Comparison of ENCODE assay signal across 10 mouse cellular contexts in genomic region chr14:117951686-117952085, GRCm38 (mm10).
DNase-seq lines count a peak whose midpoint lies in the region; ATAC-seq lines count a peak whose summit lies in the region.
"Had no signal": no experiment of that assay in that cellular context is flagged by ENCODE, and none has a peak within 500 bp of the region (broad histone marks: within the 10 kb centered on the region; RNA-seq: fewer than 3 reads in every experiment).

No protein-coding gene starts in this region.

- no peaks in the 10 kb centered on the region; the same call in 1 of the 2 replicates for H3K9me3 ChIP-seq in heart, embryonic 15.5 days (replicated peaks)
- 0 out of 2 replicates have a peak, but pooled peaks cover 6% of the 10 kb centered on the region for H3K9me3 ChIP-seq in heart, embryonic 10.5 days
- no peaks in the 10 kb centered on the region for H3K9me3 ChIP-seq in midbrain, embryonic 14.5 days (ENCODE audit: control insufficient read depth, low read length)
- H3K9me3 ChIP-seq in midbrain, embryonic 16.5 days (replicated peaks; ENCODE audit: control insufficient read depth, low read length, poor library complexity, severe bottlenecking) = no peaks in the 10 kb centered on the region
- no peaks in the 10 kb centered on the region for H3K9me3 ChIP-seq in forebrain, embryonic 16.5 days (ENCODE audit: control insufficient read depth, low read length)

- peak; percentile 34; the same call in 1 of the 2 replicates for ATAC-seq in heart, embryonic 15.5 days (replicated peaks; ENCODE audit: insufficient number of reproducible peaks, insufficient read depth, low FRiP score, low read depth)
- ATAC-seq in midbrain, embryonic 14.5 days (ENCODE audit: low FRiP score, low TSS enrichment) = no peak
- no peak for ATAC-seq in midbrain, embryonic 16.5 days
- peak; percentile 55; the same call in 1 of the 2 replicates for ATAC-seq in forebrain, embryonic 16.5 days
- ATAC-seq: Patski had no signal

- H3K36me3 ChIP-seq in heart, embryonic 15.5 days = no peaks in the 10 kb centered on the region
- no peaks in the 10 kb centered on the region for H3K36me3 ChIP-seq in heart, embryonic 10.5 days
- no peaks in the 10 kb centered on the region for H3K36me3 ChIP-seq in midbrain, embryonic 14.5 days (ENCODE audit: control insufficient read depth, insufficient read depth, low read length)
- no peaks in the 10 kb centered on the region for H3K36me3 ChIP-seq in midbrain, embryonic 16.5 days (ENCODE audit: control insufficient read depth, insufficient read depth, low read length)
- H3K36me3 ChIP-seq in forebrain, embryonic 16.5 days (ENCODE audit: control insufficient read depth, insufficient read depth) = no peaks in the 10 kb centered on the region

- H3K4me3 ChIP-seq in heart, embryonic 15.5 days = no peak overlapping the region
- H3K4me3 ChIP-seq in heart, embryonic 10.5 days = no peak overlapping the region
- no peak overlapping the region for H3K4me3 ChIP-seq in midbrain, embryonic 14.5 days (replicated peaks; ENCODE audit: low read depth, low read length)
- no peak overlapping the region for H3K4me3 ChIP-seq in midbrain, embryonic 16.5 days (ENCODE audit: low read depth, low read length)
- no peak overlapping the region for H3K4me3 ChIP-seq in forebrain, embryonic 16.5 days (replicated peaks; ENCODE audit: low read length)

- no peak for DNase-seq in heart, embryonic 10.5 days (ENCODE audit: low spot score)
- DNase-seq in midbrain, embryonic 14.5 days = peak; percentile 53
- no peak for DNase-seq in T-cell, adult 2 months (ENCODE audit: low spot score)
- no peak for DNase-seq in layer of hippocampus, postnatal 14 days (ENCODE audit: low spot score in 2 of 2)
- DNase-seq in thymus, postnatal 36 days = no peak
- DNase-seq: cerebellum, adult 11-12 months had no signal

- no peak overlapping the region for H3K9ac ChIP-seq in heart, embryonic 15.5 days
- H3K9ac ChIP-seq in midbrain, embryonic 14.5 days (replicated peaks; ENCODE audit: low read length) = no peak overlapping the region
- no peak overlapping the region for H3K9ac ChIP-seq in midbrain, embryonic 16.5 days (ENCODE audit: low read depth, low read length)
- H3K9ac ChIP-seq in forebrain, embryonic 16.5 days (replicated peaks; ENCODE audit: low read depth, low read length) = no peak overlapping the region

- no peak overlapping the region for H3K27ac ChIP-seq in heart, embryonic 15.5 days
- H3K27ac ChIP-seq in heart, embryonic 10.5 days = no peak overlapping the region
- no peak overlapping the region for H3K27ac ChIP-seq in midbrain, embryonic 14.5 days (replicated peaks; ENCODE audit: low read depth, low read length)
- H3K27ac ChIP-seq in midbrain, embryonic 16.5 days (ENCODE audit: low read length) = no peak overlapping the region
- no peak overlapping the region for H3K27ac ChIP-seq in forebrain, embryonic 16.5 days (ENCODE audit: low read length)

- 28% methylated on average over 5 of the region's 5 CpGs for WGBS in heart, embryonic 15.5 days
- 30% methylated on average over 5 of the region's 5 CpGs for whole genome bisulfite sequencing in heart, embryonic 10.5 days
- WGBS in midbrain, embryonic 14.5 days = 63% methylated on average over 5 of the region's 5 CpGs
- WGBS in midbrain, embryonic 16.5 days = 60% methylated on average over 5 of the region's 5 CpGs
- WGBS in forebrain, embryonic 16.5 days = 51% methylated on average over 5 of the region's 5 CpGs

- H3K4me1 ChIP-seq in heart, embryonic 15.5 days (replicated peaks) = peaks cover 6% of the 10 kb centered on the region
- H3K4me1 ChIP-seq in heart, embryonic 10.5 days = peaks cover 11% of the 10 kb centered on the region
- H3K4me1 ChIP-seq in midbrain, embryonic 14.5 days (ENCODE audit: control insufficient read depth, insufficient read depth, low read length) = no peaks in the 10 kb centered on the region
- H3K4me1 ChIP-seq in midbrain, embryonic 16.5 days (ENCODE audit: control insufficient read depth, insufficient read depth, low read length) = no peaks in the 10 kb centered on the region
- peaks cover 6% of the 10 kb centered on the region; the same call in 1 of the 2 replicates for H3K4me1 ChIP-seq in forebrain, embryonic 16.5 days (replicated peaks; ENCODE audit: control insufficient read depth, insufficient read depth, low read length)

- H3K27me3 ChIP-seq in heart, embryonic 15.5 days = peaks cover 87% of the 10 kb centered on the region
- peaks cover 94% of the 10 kb centered on the region for H3K27me3 ChIP-seq in heart, embryonic 10.5 days (ENCODE audit: insufficient read depth, poor library complexity, severe bottlenecking)
- H3K27me3 ChIP-seq in midbrain, embryonic 14.5 days (ENCODE audit: control insufficient read depth, insufficient read depth, low read length) = no peaks in the 10 kb centered on the region
- no peaks in the 10 kb centered on the region for H3K27me3 ChIP-seq in midbrain, embryonic 16.5 days (ENCODE audit: control insufficient read depth, insufficient read depth, low read depth, low read length)
- H3K27me3 ChIP-seq in forebrain, embryonic 16.5 days (replicated peaks; ENCODE audit: control insufficient read depth, insufficient read depth, low read length) = no peaks in the 10 kb centered on the region
- H3K27me3 ChIP-seq: Patski had no signal

- peak overlapping the region; percentile 40; the same call in 1 of the 2 replicates for H3K4me2 ChIP-seq in heart, embryonic 15.5 days
- H3K4me2 ChIP-seq in midbrain, embryonic 14.5 days (ENCODE audit: low read length) = no peak overlapping the region
- H3K4me2 ChIP-seq in midbrain, embryonic 16.5 days (ENCODE audit: low read length) = no peak overlapping the region
- H3K4me2 ChIP-seq in forebrain, embryonic 16.5 days (ENCODE audit: low read length) = no peak overlapping the region

Comparison
In these comparisons a context has a peak if more than half of its experiments do, and no peak if none do; other contexts are left out.
1. ATAC-seq: peak in heart, embryonic 15.5 days (single experiment) and forebrain, embryonic 16.5 days (single experiment); none in midbrain, embryonic 14.5 days (single experiment) and midbrain, embryonic 16.5 days (single experiment).